Mouse (Mus musculus) ovary, adult 10 weeks (tissue): ENCODE measurements around the gene Il4i1. TPM values are rescaled to one million over a fixed set of nuclear protein-coding genes. Genes with fewer than 3 reads are reported as not detected.

ENCODE experiments used
- polyA plus RNA-seq: library from polyadenylated mRNA; stranded (reverse); fragments of 350-450 nt; fragmentation: Illumina TruSeq; extraction: RNeasy Lipid Tissue Mini Kit (QIAGEN cat#74804); gene quantifications from one replicate; pipeline ENCODE4 v1.2.3, GENCODE M21; 2014

The Il4i1 gene
- polyA plus RNA-seq, result not detected

DNA sequence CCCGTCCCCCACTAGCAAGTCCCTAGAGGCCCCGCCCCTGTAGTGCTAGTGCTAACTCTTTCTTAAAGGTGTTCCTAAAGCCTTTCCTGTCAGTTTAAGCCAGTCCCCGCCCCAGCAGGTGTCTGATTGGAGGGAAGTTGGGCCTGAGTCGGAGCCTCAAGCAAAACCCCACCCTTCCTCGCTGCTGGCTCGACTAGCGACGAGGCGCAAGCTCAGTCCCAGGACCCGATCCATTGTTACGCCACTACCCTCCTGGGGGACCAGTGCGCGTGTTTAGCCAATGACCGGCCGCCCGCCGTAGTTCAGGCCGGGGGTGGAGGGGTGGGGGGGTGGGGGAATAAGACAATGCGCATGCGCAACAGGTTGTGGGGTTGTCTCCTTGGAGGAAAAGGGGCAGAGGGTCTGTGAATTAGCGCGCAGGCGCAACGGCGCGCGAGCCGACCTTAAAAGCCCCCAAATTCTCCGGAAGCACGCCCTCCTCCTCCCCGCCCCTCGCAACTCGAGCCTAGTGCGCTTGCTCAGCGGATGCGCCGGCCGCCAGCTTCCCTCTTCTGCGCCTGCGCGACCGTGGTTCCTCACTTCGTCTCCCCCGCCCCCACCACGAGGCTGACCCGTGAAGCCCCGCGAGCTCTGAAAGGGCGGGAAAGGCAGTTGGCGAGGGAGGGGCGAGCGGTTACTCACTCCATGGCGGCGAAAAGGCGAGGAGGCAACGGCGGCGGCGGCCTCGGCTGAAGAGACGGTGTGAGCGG, at the start of gene Il4i1, which contains the start of gene Nup62:
Il4i1 (plus strand) TSS at position 667 of the 749 bp plus-strand sequence.
Nup62 (plus strand) TSS at position 368 of the 749 bp plus-strand sequence.

DNA sequence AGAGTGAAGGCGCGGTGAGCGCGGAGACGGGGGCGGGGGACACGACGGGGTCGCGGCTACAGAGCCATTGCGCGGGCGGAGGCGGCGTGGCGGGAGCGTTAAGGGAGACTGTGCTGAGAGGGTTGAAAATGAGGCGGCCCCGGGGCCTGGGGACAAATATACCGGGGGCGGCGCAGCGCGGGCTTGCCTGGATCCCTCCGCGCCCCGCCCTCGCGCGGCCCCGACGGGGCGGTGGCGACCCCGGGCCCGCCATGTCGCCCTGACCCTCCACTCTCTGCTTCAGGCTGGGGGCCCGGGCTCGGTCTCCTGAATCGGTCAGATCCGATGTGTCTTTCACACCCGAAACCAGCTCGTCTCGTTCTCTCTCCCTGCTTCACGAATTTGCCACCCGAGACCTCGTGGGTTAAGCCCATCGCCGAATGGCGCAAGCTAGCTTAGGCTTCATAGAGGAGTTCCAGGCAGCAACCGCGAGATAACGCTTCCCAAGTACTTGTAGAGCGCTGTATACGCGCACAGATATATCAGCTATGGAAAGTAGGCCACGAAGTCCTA, 359 bp downstream of the Il4i1 start, which contains the start of gene Atf5:
Atf5 (minus strand) TSS at position 189 of the 552 bp plus-strand sequence.

DNA sequence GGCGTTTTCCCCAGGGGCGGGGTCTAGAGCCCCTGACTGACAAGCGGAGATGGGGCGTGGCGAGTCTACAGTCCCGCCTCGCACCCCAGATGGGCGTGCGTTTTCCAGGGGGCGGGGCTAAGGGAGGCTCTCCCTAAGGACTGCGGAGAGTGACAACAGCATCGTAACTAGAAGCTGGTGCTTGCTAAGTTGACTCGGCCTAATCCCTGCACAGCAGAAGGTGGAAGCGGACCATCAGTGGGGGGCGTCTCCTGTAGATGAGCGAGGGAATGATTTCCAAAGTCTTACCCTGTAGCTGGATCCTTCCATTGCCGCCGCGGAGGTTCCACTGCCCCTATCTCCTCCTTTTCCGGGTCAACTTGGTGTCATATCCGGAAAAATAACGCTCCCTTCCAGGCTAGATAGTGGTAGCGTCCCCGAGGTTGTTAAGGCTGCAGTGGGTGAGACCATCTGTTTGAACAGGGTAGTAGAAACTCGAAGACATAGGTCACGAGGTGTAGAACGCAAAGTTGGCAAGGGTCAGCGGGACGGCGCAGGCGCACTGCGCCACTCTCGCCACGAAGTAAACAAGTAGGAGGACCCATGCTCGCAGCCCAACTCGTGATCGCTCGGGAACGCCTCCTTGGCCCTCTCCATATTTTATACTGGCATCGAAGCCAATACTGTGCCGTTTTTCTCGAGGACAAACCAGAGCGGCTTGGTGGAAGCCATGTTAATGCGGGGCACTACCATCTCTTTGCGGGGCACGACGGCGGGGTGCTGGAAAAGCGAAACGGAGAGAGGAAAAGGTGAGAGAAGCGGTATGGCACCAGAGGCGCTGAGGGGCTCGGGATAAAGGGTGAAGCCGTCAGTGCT, 32.6 kb downstream of the Il4i1 start, which contains the start of the genes Akt1s1 and Tbc1d17:
Akt1s1 (plus strand) TSS at position 431 of the 855 bp plus-strand sequence.
Tbc1d17 (minus strand) TSS at position 519 of the 855 bp plus-strand sequence.

DNA sequence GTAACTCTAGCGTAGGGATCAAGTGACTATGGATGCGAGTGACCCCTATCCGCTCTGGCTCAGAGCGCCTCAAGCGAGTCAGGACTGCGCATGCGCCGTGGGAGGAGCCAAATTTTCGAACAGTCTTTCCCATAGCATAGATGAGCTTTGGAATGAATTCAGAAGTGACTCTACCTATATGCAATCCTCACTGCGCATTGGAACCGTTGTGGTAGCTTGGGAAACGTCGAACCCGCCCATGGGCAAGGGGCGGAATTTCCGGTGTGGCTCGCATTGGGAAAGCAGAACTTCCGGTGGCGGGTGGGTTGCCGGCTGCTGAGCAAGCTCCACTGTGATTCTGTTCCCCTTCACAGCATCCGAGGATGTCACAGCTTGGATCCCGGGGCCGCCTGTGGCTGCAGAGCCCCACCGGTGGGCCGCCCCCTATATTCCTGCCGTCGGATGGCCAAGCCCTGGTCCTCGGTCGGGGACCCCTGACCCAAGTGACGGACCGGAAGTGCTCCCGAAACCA, 40.9 kb downstream of the Il4i1 start, which contains the start of gene Pnkp:
Pnkp (plus strand) TSS at position 98 of the 511 bp plus-strand sequence.

DNA sequence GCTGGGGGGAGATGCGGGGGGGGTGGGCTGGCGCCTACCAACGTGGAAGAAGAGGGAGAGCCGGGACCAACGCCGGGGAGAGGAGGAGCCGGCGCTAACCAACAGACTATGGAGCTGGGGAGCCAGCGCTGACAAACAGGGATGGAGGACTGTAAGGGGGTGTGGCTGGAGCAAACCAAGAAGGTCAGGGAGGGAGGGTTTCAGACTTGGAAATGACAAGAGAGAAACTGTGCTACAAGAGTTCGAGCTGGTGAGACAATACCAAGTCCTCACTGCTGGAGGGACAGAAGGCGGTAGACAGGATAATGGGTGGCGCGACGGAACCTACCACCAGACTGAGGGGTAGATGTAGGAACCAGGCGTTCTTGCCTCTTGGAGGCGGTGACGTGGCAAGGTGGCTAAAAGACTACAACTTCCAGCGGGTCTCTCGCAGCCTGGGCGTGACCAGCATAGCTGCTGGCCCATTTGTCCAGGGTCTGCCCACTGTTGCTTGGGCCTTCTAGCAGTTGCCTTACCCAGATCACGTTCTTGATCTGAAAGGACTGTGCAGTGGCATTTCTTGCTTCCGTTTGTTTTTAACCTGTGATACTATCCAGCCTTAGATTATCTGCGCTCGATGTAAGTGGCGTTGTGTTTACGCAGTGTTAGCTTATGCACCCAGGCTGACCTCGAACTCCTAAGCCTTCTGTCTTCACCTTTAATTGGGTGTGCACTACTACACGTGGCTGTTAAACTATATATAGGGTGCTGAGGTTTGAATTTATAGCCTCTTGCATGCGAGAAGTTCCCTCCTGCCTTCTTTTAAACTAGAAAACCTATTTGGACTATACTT, 53.7 kb downstream of the Il4i1 start, which contains the start of gene Ptov1:
Ptov1 (minus strand) TSS at position 92 of the 832 bp plus-strand sequence.

Other genes with a start within 250 kb of the Il4i1 start
- gene Napsa, start 244.0 kb upstream of the Il4i1 start, polyA plus RNA-seq, result not detected
- gene Kcnc3, start 225.7 kb upstream of the Il4i1 start, polyA plus RNA-seq, result not detected
- gene Myh14, start 145.5 kb upstream of the Il4i1 start, polyA plus RNA-seq, result not detected
- not detected for gene Izumo2, start 107.6 kb upstream of the Il4i1 start, polyA plus RNA-seq
- 3.8 TPM for gene Vrk3, start 68.0 kb upstream of the Il4i1 start, polyA plus RNA-seq
- 2.2 TPM for gene Zfp473, start 65.3 kb upstream of the Il4i1 start, polyA plus RNA-seq
- gene Nup62, start 299 bp upstream of the Il4i1 start, polyA plus RNA-seq, result 5.9 TPM
- 5.8 TPM for gene Atf5, start 271 bp downstream of the Il4i1 start, polyA plus RNA-seq
- gene Akt1s1, start 32.6 kb downstream of the Il4i1 start, polyA plus RNA-seq, result 1.7 TPM
- gene Tbc1d17, start 32.7 kb downstream of the Il4i1 start, polyA plus RNA-seq, result 0.71 TPM
- not detected for gene Pnkp, start 40.8 kb downstream of the Il4i1 start, polyA plus RNA-seq
- not detected for gene Ptov1, start 53.4 kb downstream of the Il4i1 start, polyA plus RNA-seq
- 2.5 TPM for gene Med25, start 76.3 kb downstream of the Il4i1 start, polyA plus RNA-seq
- gene Fuz, start 79.7 kb downstream of the Il4i1 start, polyA plus RNA-seq, result 3.2 TPM
- 20.6 TPM for gene Ap2a1, start 113.1 kb downstream of the Il4i1 start, polyA plus RNA-seq
- not detected for gene Tsks, start 126.8 kb downstream of the Il4i1 start, polyA plus RNA-seq
- gene Cpt1c, start 158.5 kb downstream of the Il4i1 start, polyA plus RNA-seq, result 0.88 TPM
- gene Prmt1, start 170.2 kb downstream of the Il4i1 start, polyA plus RNA-seq, result 8.2 TPM
- gene Irf3, start 181.3 kb downstream of the Il4i1 start, polyA plus RNA-seq, result 8.4 TPM
- 2.0 TPM for gene Bcl2l12, start 182.3 kb downstream of the Il4i1 start, polyA plus RNA-seq
- 2.2 TPM for gene Scaf1, start 200.0 kb downstream of the Il4i1 start, polyA plus RNA-seq
- gene Rras, start 201.6 kb downstream of the Il4i1 start, polyA plus RNA-seq, result 4.0 TPM
- 0.40 TPM for gene Prr12, start 236.5 kb downstream of the Il4i1 start, polyA plus RNA-seq
- gene Nosip, start 246.0 kb downstream of the Il4i1 start, polyA plus RNA-seq, result 9.1 TPM
- 4.7 TPM for gene Prrg2, start 246.3 kb downstream of the Il4i1 start, polyA plus RNA-seq